Mouse (Mus musculus): ENCODE data around the gene Ubox5. TPM values are rescaled to one million over a fixed set of nuclear protein-coding genes. Genes with fewer than 3 reads are reported as not detected.

Gene Ubox5
- polyA plus RNA-seq, 1 experiment: 5.0 TPM

DNA sequence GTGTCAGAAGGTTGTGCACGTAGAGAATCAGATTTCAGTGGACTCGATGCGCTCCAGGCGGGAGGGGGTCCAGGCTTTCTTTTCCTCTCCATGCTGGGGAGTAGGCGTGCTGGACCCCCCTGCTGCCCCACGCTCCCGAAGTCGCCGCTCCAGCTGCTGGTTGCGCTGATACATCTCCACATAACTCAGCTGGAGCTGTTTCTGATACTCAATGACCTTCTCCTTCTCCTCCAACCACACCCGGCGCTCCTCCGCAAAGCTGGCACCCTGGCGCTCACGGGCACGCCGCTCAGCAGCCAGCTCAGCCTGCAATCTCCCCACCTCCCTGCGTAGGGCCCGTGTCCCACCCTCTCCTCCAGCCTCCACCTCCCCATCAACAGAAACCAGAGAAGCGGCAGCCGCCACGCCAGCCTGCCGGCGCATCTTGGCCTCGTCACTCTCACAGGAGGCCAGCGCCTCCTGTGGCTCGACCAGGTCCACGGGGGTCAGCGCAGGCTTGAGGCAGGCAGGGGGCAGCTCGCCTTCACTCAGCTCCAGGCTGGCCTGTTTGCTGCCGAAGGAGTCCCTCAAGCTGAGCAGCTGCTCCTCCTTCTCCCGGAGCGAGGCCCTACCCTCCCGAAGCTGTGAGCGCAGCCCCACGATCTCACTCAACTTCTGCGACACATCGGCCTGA, 5.0 kb upstream of the Ubox5 start:
- Histone ChIP-seq H3K27ac (ENCODE audit: insufficient read depth, low read depth, low read length) (no peak overlapping the region), H3K4me3 (ENCODE audit: insufficient read depth, low read length) (peak overlapping the region; percentile 53), H3K4me1 (ENCODE audit: control insufficient read depth, insufficient read depth, low read length) (peaks cover 7% of the 10 kb centered on the region)
- TF ChIP-seq POLR2A (IDR thresholded peaks at IDR 0.05; ENCODE audit: borderline replicate concordance, low read depth, low read length) (no peak), CTCF (IDR thresholded peaks at IDR 0.05; ENCODE audit: low read depth, low read length) (no peak)

DNA sequence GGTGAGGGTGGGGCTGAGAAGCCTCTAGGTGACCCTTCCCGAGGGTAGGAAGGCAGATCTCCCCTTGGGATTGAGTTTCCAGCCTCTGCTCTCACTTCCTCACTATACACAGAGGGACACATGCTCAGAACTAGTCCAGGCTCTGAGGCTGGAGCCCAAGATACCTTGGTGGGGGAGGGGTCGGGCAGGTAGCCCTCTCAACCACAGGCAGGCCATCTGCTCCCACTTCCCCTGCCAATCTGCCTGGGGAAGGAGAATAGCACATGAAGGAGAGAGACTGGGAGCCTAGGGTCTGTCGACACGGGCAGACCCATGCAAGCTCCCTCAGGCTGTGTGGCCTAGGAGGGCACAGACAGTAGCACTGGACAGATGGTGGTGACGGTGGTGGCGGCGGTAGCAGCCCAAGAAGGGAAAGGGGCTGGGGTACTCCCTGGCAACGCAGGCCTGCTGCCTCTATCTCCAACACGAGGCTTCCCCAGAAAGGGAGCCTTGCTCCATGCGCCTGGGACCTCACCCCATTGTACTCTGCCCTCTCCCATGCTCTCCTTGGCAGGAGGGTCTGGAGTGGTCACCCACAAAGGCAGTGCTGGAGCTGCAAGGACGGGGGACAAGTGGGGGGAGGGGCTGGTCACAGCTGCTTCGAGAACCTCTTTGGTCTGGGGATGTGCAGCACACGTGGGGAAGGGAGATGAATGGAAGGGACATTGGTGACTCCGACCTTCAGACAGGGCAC, 4.3 kb upstream of the Ubox5 start:
- Histone ChIP-seq H3K4me1 (ENCODE audit: control insufficient read depth, insufficient read depth, low read length) (peaks cover 7% of the 10 kb centered on the region), H3K4me3 (ENCODE audit: insufficient read depth, low read length) (peak overlapping the region; percentile 53), H3K27ac (ENCODE audit: insufficient read depth, low read depth, low read length) (no peak overlapping the region)
- TF ChIP-seq CTCF (IDR thresholded peaks at IDR 0.05; ENCODE audit: low read depth, low read length): no peak
- no peak for TF ChIP-seq POLR2A (IDR thresholded peaks at IDR 0.05; ENCODE audit: borderline replicate concordance, low read depth, low read length)

DNA sequence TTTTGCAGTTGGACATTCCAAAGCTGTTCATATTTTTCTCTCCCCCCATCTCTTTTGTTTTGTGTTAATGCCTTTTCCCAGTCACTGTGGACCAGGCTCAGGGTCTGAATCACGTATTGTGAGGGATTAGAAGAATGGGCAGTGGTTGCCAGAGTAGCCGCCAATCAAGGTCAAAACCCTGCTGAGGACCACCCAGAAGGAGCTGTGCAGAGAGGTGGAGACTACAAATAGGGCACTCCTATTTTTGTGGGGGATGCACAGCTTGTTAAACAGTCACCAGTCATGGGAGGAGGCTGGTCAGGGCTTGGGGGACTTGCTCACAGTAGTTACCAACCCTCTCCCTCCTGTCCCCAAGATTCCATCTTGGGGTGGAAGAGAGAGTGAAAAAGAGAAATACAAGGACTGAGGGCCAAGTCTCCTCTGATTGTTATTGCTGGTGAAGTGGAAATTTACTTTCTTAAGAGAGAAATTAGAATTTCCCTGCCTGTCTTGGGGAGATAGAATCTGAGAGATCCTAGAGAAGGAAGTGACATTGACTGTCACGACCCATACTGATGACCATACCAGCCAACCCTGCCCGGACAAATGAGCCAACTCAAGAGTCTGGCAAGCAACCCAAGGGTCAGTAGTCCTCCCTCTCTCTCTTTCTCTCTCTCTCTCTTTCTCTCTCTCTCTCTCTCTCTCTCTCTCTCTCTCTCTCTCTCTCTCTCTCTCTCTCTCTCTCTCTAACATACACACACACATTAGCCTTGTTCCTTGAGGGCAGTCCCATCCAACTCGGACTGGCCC, 3.2 kb upstream of the Ubox5 start:
- Histone ChIP-seq H3K4me1 (ENCODE audit: control insufficient read depth, insufficient read depth, low read length) (peaks cover 7% of the 10 kb centered on the region), H3K4me3 (ENCODE audit: insufficient read depth, low read length) (no peak overlapping the region), H3K27ac (ENCODE audit: insufficient read depth, low read depth, low read length) (no peak overlapping the region)
- TF ChIP-seq CTCF (IDR thresholded peaks at IDR 0.05; ENCODE audit: low read depth, low read length): no peak
- TF ChIP-seq POLR2A (IDR thresholded peaks at IDR 0.05; ENCODE audit: borderline replicate concordance, low read depth, low read length): no peak

DNA sequence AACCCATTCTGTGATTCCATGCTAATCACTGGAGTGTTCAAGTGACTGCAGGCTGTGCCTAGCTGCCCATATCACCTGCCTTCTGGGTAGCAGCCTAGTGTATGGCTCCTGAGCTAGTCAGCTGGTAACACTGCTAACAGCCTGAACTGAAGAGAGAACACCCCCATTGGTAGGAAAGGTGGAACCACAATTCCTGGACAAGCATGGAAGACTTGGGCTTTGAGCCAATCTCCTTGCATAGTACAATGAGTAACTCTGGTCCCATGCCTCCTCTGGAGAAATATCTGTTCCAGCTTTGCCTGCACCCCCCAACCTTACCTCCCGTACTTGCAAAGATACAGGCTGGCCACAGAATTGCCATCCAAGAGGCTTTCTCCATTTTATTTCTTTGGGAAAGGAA, 2.6 kb upstream of the Ubox5 start:
- H3K4me1 ChIP-seq (ENCODE audit: control insufficient read depth, insufficient read depth, low read length): peaks cover 7% of the 10 kb centered on the region
- no peak overlapping the region for H3K27ac ChIP-seq (ENCODE audit: insufficient read depth, low read depth, low read length)
- TF ChIP-seq POLR2A (IDR thresholded peaks at IDR 0.05; ENCODE audit: borderline replicate concordance, low read depth, low read length) (no peak), CTCF (IDR thresholded peaks at IDR 0.05; ENCODE audit: low read depth, low read length) (no peak)
- no peak overlapping the region for H3K4me3 ChIP-seq (ENCODE audit: insufficient read depth, low read length)

GRCm38 (mm10) chr2:130629080-130629838, 579 bp downstream of the Ubox5 start:
- TF ChIP-seq CTCF (IDR thresholded peaks at IDR 0.05; ENCODE audit: low read depth, low read length): no peak
- TF ChIP-seq POLR2A (IDR thresholded peaks at IDR 0.05; ENCODE audit: borderline replicate concordance, low read depth, low read length): no peak
- H3K4me3 ChIP-seq (ENCODE audit: insufficient read depth, low read length): peak overlapping the region; percentile 97
- H3K27ac ChIP-seq (ENCODE audit: insufficient read depth, low read depth, low read length): peak overlapping the region; percentile 27; the same call in 1 of the 2 replicates
- peaks cover 7% of the 10 kb centered on the region for H3K4me1 ChIP-seq (ENCODE audit: control insufficient read depth, insufficient read depth, low read length)

GRCm38 (mm10) chr2:130628424-130628823, 1.4 kb downstream of the Ubox5 start:
- H3K4me3 ChIP-seq (ENCODE audit: insufficient read depth, low read length): no peak overlapping the region
- peaks cover 7% of the 10 kb centered on the region for H3K4me1 ChIP-seq (ENCODE audit: control insufficient read depth, insufficient read depth, low read length)
- H3K27ac ChIP-seq (ENCODE audit: insufficient read depth, low read depth, low read length): no peak overlapping the region
- no peak for TF ChIP-seq CTCF (IDR thresholded peaks at IDR 0.05; ENCODE audit: low read depth, low read length)
- TF ChIP-seq POLR2A (IDR thresholded peaks at IDR 0.05; ENCODE audit: borderline replicate concordance, low read depth, low read length): no peak

- Histone ChIP-seq H3K27ac (ENCODE audit: insufficient read depth, low read depth, low read length) (no peak overlapping the region), H3K4me3 (ENCODE audit: insufficient read depth, low read length) (no peak overlapping the region), H3K4me1 (ENCODE audit: control insufficient read depth, insufficient read depth, low read length) (no peaks in the 10 kb centered on the region)
- TF ChIP-seq POLR2A (IDR thresholded peaks at IDR 0.05; ENCODE audit: borderline replicate concordance, low read depth, low read length) (no peak), CTCF (IDR thresholded peaks at IDR 0.05; ENCODE audit: low read depth, low read length) (no peak)
Observed at GRCm38 (mm10) chr2:130618972-130619371, 10.9 kb downstream of the Ubox5 start.

GRCm38 (mm10) chr2:130613091-130613490, 16.7 kb downstream of the Ubox5 start:
- H3K27ac ChIP-seq (ENCODE audit: insufficient read depth, low read depth, low read length): no peak overlapping the region
- H3K4me1 ChIP-seq (ENCODE audit: control insufficient read depth, insufficient read depth, low read length): no peaks in the 10 kb centered on the region
- H3K4me3 ChIP-seq (ENCODE audit: insufficient read depth, low read length): no peak overlapping the region
- peak; percentile 34; the same call in 1 of the 2 replicates for TF ChIP-seq CTCF (IDR thresholded peaks at IDR 0.05; ENCODE audit: low read depth, low read length)
- TF ChIP-seq POLR2A (IDR thresholded peaks at IDR 0.05; ENCODE audit: borderline replicate concordance, low read depth, low read length): no peak

- no peak overlapping the region for H3K27ac ChIP-seq (ENCODE audit: insufficient read depth, low read depth, low read length)
- 0 out of 2 replicates have a peak, but pooled peaks cover 2% of the 10 kb centered on the region for H3K4me1 ChIP-seq (ENCODE audit: control insufficient read depth, insufficient read depth, low read length)
- no peak overlapping the region for H3K4me3 ChIP-seq (ENCODE audit: insufficient read depth, low read length)
- TF ChIP-seq CTCF (IDR thresholded peaks at IDR 0.05; ENCODE audit: low read depth, low read length): no peak
- TF ChIP-seq POLR2A (IDR thresholded peaks at IDR 0.05; ENCODE audit: borderline replicate concordance, low read depth, low read length): no peak
Observed at GRCm38 (mm10) chr2:130602195-130602594, 27.6 kb downstream of the Ubox5 start.

Data from bone marrow macrophage, adult 2 months (primary cell).